Mouse (Mus musculus): ENCODE results near the gene Slc1a2. TPM values are rescaled to one million over a fixed set of nuclear protein-coding genes. Genes with fewer than 3 reads are reported as not detected.
A peak's percentile ranks its signal among the peaks of the same experiment; 100 is the strongest.

Slc1a2 gene
- total RNA-seq (2021), result 1,000 to 10,000 TPM; 1,823 to 2,031 TPM

- peak; percentile 62 to 88 for DNase-seq (ENCODE audit: low spot score in 2 of 2)
- intact Hi-C loops (cut with DNase I), result loop anchor here (1.0 to 5.0 kb wide), 4 partner anchors 22 to 751 kb away; no protein-coding TSS in a partner anchor
These were observed at the start of gene Slc1a2 for GRCm38 (mm10) chr2:102658163-102658660. TSS of gene Slc1a2 (plus strand) at chr2:102658659.

GRCm38 (mm10) chr2:102610485-102610884 is 48.0 kb upstream of the Slc1a2 start:
- peak in 1 of 2 experiments; percentile 55 for DNase-seq (ENCODE audit: low spot score in 2 of 2)
- intact Hi-C loops (cut with DNase I), result no loop called here

- DNase-seq (ENCODE audit: low spot score in 2 of 2), result no peak
- intact Hi-C loops (cut with DNase I), result no loop called here
These were observed 41.8 kb upstream of the Slc1a2 start for GRCm38 (mm10) chr2:102616637-102617036.

GRCm38 (mm10) chr2:102620744-102621429 is 37.6 kb upstream of the Slc1a2 start:
- DNase-seq (ENCODE audit: low spot score in 2 of 2), result peak in 1 of 2 experiments; percentile 62
- intact Hi-C loops (cut with DNase I), result no loop called here

GRCm38 (mm10) chr2:102622176-102622575 is 36.3 kb upstream of the Slc1a2 start:
- intact Hi-C loops (cut with DNase I), result loop anchor here (2.0 kb wide), 1 partner anchor 37 kb away; the partner anchor contains the start of gene Slc1a2
- DNase-seq (ENCODE audit: low spot score in 2 of 2), result no peak

- peak in 1 of 2 experiments; percentile 82 for DNase-seq (ENCODE audit: low spot score in 2 of 2)
- intact Hi-C loops (cut with DNase I), result loop anchor here (2.0 kb wide), 1 partner anchor 36 kb away; the partner anchor contains the start of gene Slc1a2
These were observed 35.5 kb upstream of the Slc1a2 start for GRCm38 (mm10) chr2:102622943-102623342.

GRCm38 (mm10) chr2:102624538-102624937 is 33.9 kb upstream of the Slc1a2 start:
- intact Hi-C loops (cut with DNase I), result no loop called here
- peak in 1 of 2 experiments; percentile 48 for DNase-seq (ENCODE audit: low spot score in 2 of 2)

GRCm38 (mm10) chr2:102632361-102632760 is 26.1 kb upstream of the Slc1a2 start:
- peak in 1 of 2 experiments; percentile 74 for DNase-seq (ENCODE audit: low spot score in 2 of 2)
- intact Hi-C loops (cut with DNase I), result loop anchor here (5.0 kb wide), 1 partner anchor 35 kb away; no protein-coding TSS in a partner anchor

GRCm38 (mm10) chr2:102634010-102634409 is 24.4 kb upstream of the Slc1a2 start:
- intact Hi-C loops (cut with DNase I), result loop anchor here (2.0 to 5.0 kb wide), 5 partner anchors 15 to 309 kb away; no protein-coding TSS in a partner anchor
- DNase-seq (ENCODE audit: low spot score in 2 of 2), result peak in 1 of 2 experiments; percentile 75

GRCm38 (mm10) chr2:102635523-102636060 is 22.9 kb upstream of the Slc1a2 start:
- intact Hi-C loops (cut with DNase I), result loop anchor here (1.0 to 2.0 kb wide), 5 partner anchors 13 to 307 kb away; partner anchors contain the start of gene Slc1a2
- DNase-seq (ENCODE audit: low spot score in 2 of 2), result peak in 1 of 2 experiments; percentile 62

GRCm38 (mm10) chr2:102636116-102636600 is 22.3 kb upstream of the Slc1a2 start:
- intact Hi-C loops (cut with DNase I), result loop anchor here (1.0 kb wide), 1 partner anchor 22 kb away; the partner anchor contains the start of gene Slc1a2
- DNase-seq (ENCODE audit: low spot score in 2 of 2), result peak in 1 of 2 experiments; percentile 65

GRCm38 (mm10) chr2:102638140-102638539 is 20.3 kb upstream of the Slc1a2 start:
- intact Hi-C loops (cut with DNase I), result no loop called here
- DNase-seq (ENCODE audit: low spot score in 2 of 2), result no peak

- intact Hi-C loops (cut with DNase I), result no loop called here
- DNase-seq (ENCODE audit: low spot score in 2 of 2), result no peak
These were observed 19.8 kb upstream of the Slc1a2 start for GRCm38 (mm10) chr2:102638690-102639089.

GRCm38 (mm10) chr2:102648845-102649500 is 9.5 kb upstream of the Slc1a2 start:
- peak; percentile 60 to 88 for DNase-seq (ENCODE audit: low spot score in 2 of 2)

GRCm38 (mm10) chr2:102650322-102650721 is 8.1 kb upstream of the Slc1a2 start:
- no peak for DNase-seq (ENCODE audit: low spot score in 2 of 2)
- intact Hi-C loops (cut with DNase I), result no loop called here

More at GRCm38 (mm10) chr2:102648845-102649500, 9.5 kb upstream of the Slc1a2 start:
- intact Hi-C loops (cut with DNase I), result loop anchor here (2.0 kb wide), 1 partner anchor 14 kb away; no protein-coding TSS in a partner anchor

- DNase-seq (ENCODE audit: low spot score in 2 of 2), result no peak
- intact Hi-C loops (cut with DNase I), result loop anchor here (5.0 kb wide), 1 partner anchor 749 kb away; no protein-coding TSS in a partner anchor
These were observed 2.3 kb upstream of the Slc1a2 start for GRCm38 (mm10) chr2:102655966-102656725.

- DNase-seq (ENCODE audit: low spot score in 2 of 2), result peak; percentile 60 to 86
These were observed 733 bp upstream of the Slc1a2 start for GRCm38 (mm10) chr2:102657726-102658125.

GRCm38 (mm10) chr2:102658661-102659520 is 432 bp downstream of the Slc1a2 start:
- peak; percentile 78 to 84 for DNase-seq (ENCODE audit: low spot score in 2 of 2)
- intact Hi-C loops (cut with DNase I), result loop anchor here (1.0 to 5.0 kb wide), 4 partner anchors 23 to 752 kb away; no protein-coding TSS in a partner anchor

More at GRCm38 (mm10) chr2:102657726-102658125, 733 bp upstream of the Slc1a2 start:
- intact Hi-C loops (cut with DNase I), result loop anchor here (1.0 to 5.0 kb wide), 4 partner anchors 21 to 750 kb away; no protein-coding TSS in a partner anchor

Measured in left cerebral cortex, postnatal 25 days (tissue).